Mouse (Mus musculus) gastrocnemius, postnatal 25 days (tissue): ENCODE results near the gene Ephb4. TPM values are rescaled to one million over a fixed set of nuclear protein-coding genes. Genes with fewer than 3 reads are reported as not detected.

Experiments
- DNase-seq: peaks from one replicate; pipeline ENCODE4 v3.0.0; 2022
- long read RNA-seq, 2 experiments: library from polyadenylated mRNA; stranded (forward); transcript quantifications; one replicate each; pipeline ENCODE4 v2.0.0; 2021
- total RNA-seq, 2 experiments: library from RNA; stranded (reverse); gene quantifications; 1 replicate in 1 of 2; 2 replicates in 1 of 2; pipeline ENCODE4 v1.2.3; 2021

Gene Ephb4
- total RNA-seq: 10 to 100 TPM; 13.4 to 15.8 TPM
- long read RNA-seq, experiment 1, full-length matches to known transcripts: 1 of 4 reads
- long read RNA-seq, experiment 1, partial matches to known transcripts: 0 of 4 reads
- long read RNA-seq, experiment 1, other reads (novel, unspliced or antisense): 3 of 4 reads
- long read RNA-seq, experiment 2, full-length matches to known transcripts: 5 of 8 reads
- long read RNA-seq, experiment 2, partial matches to known transcripts: 3 of 8 reads
- long read RNA-seq, experiment 2, other reads (novel, unspliced or antisense): 0 of 8 reads

DNA sequence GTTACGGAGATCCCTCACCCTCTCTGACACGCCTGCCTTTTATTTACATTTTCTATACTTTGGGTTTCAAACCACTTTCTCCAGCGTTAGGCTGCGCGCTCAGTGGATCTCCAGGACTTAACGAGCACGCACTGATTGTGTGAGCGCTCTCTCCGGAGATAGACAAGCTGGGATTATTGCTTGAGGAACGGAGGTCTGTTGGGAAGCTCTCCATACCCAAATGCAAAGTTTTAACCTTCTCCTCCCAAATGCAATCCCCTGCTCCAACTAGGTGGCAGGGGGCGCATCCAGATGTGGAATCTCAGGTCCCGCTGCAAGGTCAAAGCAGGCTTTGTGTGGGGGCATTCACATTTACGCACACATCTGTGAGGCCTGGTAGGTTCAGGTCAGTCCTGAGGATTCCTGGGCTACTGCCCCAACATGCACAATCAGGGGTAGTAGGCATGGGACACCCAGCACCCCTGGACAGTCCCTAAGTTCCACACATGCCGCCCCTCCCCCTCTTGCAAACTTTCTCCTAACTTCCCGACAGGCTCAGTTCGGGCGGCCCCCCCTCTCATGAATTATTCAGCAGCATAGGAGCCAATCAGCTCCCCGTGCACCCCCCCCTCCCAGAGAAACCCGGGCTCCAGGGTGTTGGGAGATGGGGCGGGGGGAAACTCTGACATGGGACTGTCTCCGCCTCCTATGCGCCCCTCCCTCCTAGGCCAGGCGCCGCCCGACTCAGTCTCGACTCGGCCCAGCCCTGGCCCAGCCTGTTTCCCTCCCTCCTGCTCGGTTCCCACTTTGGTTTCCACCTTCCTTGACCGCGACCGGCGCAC, at the start of gene Ephb4:
Gene Ephb4, plus strand, starts transcription at position 726 of the 821 bp plus-strand sequence.
- DNase-seq: peak; percentile 95

DNA sequence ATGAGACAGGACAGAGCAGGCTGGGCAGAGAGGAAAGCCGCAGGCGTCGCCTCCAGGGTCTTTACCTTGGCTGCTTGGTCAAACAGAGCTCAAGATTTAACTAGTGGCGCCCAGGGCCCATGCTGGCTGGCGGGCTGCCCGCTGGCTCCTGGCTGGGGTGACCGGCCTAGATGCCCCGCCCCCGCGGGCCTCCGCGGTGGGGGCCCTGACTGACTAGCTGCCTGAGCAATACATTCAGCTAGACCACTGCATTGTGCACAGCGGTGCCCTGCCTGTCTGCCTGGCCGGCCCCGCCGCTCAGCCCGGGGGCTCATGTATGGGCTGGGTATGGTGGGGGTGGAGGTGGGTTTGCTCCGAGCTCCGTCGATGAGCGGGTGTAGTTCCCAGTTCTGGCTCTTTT, 48.7 kb upstream of the Ephb4 start:
- DNase-seq: no peak

DNA sequence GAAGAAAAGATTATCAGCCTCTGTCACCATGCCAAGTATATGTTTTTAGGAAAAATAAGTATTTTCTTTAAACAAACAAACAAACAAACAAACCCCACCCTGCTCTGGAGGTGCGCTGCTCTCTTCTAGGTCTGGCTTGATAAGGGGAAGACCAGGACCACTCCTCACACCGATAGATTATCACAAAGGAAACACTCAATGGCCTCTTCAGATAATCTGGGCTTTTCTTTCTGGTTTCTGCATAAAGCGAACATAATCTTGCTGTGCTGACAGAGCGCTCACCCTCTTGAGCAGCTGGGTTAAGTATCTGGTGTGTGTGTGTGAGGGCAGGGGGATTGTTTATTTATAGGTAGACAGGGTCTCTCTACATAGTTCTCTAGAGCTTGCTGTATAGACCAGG, 46.3 kb upstream of the Ephb4 start:
- DNase-seq: no peak

DNA sequence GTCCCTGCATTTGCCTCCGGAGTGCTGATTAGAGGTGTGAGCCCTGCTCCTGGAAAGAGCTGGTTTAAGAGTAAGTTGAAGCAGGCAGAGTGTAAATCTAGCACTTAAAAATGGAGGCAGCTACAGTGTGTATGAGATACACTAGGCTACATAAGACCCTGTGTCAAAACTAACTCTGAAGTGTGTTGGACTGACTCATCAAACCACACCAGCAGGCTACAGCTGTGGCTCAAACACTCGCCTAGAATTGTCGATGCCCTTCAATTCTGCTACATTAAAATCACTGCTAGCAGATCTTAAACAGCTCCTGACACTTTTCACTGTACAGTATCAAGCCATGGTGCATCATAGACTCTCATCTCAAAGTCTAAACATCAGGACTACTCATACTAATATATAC, 45.7 kb upstream of the Ephb4 start:
- DNase-seq: no peak

DNA sequence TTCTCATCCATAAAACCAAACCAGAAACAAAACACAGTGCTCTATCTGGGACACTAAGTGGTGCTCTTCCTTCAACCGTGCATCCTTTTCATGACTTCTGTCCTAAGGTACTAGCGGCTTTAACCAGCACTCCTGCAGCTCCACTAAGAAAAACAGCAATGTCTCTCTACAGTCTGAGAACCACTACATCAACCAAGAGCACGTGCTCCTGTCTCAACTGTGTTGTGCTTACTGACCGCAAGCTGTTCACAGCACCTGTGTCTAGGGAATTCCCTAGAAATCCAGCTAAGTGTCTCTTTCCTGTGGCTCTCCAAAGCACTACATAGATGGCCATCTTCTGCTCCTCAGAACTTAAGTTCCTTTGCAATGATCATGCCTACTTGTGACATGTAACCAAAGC, 45.1 kb upstream of the Ephb4 start:
- no peak for DNase-seq

DNA sequence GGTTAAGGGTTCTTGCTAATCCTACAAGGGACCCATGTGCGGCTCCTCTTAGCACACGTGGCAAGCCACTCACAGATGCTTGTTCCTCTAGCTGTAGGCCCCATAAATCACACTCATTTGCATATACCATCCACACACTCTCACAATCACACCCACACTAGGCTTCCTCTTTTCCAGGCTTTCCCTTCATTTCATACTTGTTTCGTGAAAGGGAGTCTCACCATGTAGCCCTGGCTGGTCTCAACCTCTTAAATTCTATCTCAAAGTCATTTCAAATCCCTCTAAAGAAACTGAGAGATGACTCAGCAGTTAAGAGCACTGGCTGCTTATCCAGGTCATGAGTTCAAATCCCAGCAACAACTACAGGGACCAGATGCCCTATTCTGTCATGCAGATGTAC, 44.1 kb upstream of the Ephb4 start:
- no peak for DNase-seq

DNA sequence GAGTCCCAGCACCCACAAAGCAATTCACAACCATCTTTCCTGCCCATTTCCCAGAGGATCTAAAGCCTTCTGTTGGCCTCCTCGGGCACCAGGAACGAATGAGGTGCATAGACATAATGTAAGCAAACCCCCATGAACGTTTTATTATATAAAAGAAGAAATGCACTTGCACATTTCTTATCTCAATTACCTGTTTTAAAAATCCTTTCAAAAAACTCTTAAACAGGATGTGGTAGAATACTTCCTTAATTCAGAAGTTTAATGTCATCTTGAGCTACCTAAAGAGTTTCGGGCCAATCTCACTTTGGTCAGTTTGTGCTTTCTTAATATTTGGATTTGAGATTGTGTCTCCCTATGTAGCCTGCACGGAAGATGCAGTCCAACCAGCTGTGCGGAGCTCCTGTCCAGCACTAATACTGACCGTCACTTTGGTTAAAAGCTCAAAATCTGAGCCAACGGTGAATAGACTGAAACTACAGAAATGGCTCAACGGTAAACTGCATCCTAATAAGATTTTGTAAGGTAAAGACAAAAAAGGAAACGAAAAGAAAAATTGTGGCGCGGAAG, 43.4 kb upstream of the Ephb4 start:
- DNase-seq: no peak

DNA sequence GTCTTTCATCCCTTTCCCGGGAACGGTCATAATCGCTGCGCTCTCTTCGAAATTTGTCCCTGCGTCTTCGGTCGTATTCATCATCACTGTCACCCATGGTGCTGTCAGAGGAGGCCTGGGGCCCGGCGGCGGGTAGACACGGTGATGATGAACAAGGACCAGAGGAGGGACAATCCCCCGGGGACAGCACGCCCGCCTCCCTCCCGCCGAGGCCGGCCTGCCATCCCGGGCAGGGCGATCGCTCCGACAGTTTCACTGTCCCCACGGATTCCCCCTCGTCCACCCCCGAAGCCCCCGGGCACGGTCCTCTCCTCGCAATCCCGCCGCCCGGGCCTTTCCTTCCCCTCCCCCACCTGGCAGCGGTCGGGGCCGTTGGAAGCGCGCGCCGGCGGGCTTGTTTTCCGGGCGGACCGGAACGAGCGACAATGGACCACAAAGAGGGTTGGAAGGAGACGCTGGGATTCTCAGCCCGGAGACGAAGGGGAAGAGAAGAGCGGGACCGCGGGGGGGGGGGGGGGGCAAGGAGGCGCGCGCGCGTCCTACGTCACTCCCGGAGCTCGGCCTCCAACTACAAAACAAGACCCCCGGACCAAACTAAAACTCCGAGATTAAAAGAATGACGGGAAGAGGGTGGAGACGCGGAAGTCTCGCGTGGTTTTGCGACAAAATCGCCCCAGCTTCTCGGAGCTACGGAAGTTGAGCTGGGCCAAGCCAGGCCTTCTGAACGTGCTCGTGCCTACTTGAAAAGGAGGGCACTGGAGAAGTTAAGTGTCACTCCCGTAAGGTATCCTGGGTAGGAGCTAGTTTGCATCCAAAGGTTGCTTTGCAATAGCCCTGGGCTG, 42.6 kb upstream of the Ephb4 start, which contains the start of gene Srrt:
Gene Srrt, minus strand, starts transcription at position 604 of the 842 bp plus-strand sequence.
- peak; percentile 89 for DNase-seq

DNA sequence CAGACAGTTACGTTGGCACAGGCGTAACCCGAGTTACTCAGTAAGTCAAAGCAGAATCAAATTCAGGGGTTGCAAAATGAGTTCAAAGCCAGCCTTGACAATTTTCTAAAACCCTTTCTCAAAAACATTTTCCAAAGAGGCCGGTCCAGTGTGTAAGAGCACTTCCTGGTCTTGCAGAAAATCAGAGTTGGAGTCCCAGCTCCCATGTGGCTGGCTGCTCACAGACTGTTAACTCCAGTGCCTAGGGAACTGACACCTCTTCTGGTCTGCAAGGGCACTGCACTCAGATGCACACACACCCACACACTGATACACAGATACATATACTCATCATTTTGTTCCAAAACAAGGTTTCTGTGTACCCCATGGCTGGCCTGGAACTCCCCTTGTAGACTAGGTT, 41.6 kb upstream of the Ephb4 start:
- no peak for DNase-seq

DNA sequence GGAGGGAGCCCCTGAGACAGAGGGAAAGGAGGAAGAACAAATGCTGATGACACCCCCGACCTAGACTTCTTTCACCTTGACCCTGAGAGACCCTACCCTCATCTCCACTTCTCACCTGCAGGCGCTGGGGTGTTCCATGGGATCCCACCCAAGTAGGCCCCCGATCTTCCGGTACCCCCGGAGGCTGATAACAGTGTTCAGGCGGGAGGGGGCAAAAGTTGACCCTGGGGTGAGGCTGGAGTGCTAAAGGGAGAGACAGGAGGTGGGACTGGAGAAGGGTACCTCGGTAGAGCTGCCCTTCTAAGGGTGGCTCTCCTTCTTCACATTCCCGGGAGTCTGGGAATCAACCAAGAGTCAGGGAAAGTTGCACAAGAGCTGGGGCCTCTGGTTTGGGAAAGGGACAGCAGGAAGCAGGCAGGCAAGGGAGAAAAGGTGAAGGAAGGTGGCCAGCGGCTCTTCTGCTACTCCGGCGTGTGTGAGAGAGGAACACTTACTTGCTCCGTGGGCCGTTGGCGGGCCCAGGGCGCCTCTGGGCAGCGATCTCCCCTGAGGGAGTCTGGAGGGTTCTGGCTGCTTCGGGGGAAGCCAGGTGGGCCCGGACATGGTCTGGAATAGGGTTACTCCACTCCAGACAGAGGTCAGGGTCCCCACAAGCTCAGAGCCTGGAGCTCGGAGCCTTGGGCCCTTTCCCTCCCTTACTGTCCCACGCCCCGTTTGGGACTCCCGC, 36.3 kb upstream of the Ephb4 start:
- DNase-seq: no peak

DNA sequence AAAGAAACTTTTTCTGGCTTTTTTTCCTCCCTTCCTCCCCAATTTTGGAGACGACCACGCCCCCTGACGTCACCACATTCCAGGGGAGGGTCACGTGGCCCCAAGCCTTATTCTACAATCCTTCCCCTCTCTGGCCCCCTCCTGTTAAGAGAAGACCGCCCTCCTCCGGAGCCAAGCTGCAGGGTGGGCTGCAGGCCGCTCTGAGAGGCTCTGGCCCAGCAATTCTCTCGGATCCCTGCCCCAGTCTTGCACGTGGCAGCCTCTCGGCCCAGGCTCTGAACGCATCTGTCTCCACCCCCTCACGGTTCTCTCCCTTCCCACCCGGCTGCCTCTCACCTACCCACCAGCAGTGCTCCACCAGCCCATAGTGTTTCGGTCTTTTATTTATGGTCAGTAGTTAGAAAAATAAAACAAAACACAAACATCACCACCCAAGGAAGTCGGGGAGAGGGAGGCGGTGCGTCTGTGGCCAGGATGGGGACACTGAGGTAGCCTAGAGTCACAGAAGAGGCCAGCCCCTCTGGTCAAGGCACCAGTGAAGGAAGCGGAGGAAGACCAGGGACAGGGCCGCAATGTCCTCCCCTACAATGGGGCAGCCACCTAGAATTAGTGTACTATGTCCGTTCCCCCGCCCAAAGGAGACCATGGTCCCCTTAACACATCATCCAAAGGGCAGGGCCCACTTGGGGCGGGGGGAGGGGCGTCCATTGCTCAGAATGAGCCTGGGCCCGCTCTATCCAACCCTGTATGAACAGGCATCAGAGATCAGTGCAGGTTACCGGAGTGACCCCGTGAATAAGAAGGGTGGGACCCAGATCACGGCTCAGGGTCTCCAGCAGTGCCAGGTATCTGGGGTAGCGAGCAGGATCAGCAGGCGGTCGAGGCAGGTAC, 35.5 kb upstream of the Ephb4 start, which contains the start of gene Trip6:
Gene Trip6, minus strand, starts transcription at position 212 of the 891 bp plus-strand sequence.
- DNase-seq: peak; percentile 84

DNA sequence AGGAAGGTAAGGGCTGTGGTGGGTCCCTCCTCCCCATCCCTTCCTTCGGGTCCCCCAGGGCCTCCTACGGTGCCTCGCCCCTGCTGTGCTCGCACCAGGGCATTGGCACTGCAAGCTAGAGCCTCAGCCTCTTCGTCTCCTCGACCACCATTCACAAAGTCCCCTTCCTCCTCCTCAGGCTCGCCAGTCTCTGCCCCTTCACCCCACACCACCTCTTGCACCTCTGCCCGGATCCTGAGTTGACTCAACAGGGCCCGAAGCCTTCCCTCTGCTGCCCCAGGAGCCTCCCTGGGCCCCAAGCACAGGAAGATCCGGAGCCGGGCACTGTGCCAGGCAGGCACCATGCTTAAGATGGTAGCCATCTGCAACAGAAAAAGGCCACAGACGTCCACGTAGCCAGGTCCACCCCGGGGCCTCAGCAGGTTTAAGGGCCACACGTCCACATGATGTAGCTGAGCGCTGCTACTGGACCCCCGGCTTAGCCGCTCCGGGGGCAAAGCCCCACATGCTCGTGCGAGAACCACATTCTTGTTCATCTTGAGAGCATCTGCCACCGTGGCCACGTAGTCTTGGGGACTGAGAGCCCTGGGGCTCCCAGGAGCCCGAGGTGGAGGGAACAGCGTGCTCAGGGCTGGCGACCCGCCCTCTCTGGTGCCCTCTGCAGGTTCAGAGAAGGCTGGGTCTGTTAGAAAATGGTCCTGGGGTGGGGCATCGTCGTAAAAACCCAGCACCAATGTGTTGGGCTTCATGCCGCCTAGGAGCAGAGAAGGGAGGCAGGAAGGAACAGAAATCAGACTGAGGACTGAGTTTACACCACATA, 34.6 kb upstream of the Ephb4 start:
- DNase-seq: no peak

DNA sequence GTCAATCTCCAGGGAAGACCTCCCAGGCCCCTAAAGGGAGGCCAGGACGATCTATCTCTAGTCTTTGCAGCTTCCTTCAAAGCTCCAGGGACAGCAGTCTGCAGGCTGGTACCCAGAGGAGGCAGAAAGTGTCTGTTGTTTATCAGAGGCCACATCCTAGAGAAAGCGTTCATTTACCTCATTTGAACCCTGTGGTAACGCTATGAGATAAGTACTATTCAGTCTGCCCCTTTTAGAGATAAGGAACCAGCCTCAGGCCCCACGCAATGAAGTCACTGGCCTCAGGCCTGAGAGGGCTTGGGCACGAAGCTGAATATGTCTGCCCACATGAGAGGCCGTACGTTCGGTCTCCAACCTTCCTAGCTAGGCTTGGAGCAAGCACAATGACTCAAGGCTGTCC, 32.5 kb upstream of the Ephb4 start:
- no peak for DNase-seq

DNA sequence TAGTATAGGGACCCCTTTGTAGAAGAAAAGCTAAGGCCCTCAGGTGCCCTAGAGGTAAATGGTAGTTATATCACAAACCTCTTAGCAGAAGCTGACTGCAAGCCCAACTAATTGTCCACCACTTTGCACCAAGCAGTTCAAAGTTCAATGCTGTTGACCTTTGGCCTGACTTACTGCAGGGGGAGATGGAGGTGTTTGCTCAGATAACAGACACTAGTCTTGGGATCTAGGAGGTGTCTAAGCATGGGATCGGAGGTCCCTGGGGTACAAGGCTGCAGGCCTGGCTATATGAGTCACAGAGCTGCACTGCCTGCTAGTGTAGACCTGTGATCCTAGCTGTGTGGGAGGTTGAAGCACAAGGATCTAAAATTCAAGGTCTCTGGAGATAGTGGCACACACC, 31.3 kb upstream of the Ephb4 start:
- no peak for DNase-seq

DNA sequence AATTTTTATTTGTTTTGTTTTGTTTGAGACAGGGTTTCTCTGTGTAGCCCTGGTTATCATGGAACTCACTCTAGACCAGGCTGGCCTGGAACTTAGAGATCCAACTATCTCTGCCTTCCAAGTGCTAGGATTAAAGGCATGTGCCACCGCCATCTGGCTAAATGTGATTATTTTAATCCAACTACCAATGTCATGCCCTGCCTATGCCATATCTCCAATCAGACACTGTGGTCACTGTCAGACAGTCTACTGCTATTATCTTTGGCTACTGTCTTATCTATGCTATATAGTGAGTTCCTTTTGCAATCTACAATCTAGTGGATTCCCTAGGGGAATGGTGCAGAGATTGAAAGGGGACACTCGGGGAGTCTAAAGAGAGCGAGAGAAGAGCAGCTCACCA, 28.9 kb upstream of the Ephb4 start:
- DNase-seq: no peak

DNA sequence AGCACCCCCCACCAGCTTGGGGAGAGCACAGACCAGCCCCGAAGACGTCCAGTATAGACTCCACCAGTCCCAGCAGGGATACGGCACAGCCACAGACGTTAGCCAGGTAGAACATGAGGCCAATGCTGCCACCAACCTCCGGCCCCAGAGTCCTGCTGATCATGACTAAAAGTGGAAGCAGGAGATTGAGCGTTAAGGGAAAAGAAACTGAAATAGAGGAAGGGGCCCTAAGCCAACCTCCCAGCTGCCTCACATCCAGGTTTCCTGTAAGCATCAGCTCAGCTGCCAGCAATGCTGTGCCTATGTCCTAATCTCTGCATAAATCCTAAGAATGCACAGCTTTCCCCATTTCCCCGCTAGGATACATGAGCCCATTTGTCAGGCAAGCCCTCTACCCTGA, 19.0 kb upstream of the Ephb4 start:
- DNase-seq: no peak

DNA sequence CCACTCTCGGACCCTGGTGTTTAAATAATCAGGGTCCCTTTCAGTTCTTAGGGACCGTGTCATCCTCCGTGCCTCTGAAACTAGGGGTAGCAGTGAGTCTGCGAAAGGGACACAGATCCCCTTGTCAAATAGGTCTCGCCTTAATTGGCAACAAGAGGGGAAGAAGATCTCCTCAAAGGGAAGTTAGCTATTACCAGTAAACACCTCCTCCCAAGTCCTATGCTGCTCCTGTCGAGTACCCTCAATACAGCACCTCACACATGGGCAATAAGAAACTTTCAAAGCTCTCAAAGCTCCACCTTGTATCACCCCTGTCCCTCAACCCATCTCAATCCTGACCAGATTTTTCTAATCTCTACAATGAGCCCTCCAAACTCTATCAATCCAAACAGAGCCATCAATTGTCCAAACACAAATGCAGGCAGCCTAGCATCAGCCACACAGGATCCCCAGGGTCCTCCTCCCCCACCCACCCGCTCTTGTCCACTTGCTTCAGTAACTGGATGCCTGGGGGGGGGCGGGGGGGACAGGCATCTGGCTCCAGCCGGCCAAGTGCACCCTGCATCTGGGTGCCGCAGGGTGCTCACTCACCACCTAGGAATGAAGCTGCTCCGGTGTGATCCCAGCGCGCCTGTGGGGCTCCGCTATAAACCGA, 16.9 kb upstream of the Ephb4 start:
- no peak for DNase-seq

DNA sequence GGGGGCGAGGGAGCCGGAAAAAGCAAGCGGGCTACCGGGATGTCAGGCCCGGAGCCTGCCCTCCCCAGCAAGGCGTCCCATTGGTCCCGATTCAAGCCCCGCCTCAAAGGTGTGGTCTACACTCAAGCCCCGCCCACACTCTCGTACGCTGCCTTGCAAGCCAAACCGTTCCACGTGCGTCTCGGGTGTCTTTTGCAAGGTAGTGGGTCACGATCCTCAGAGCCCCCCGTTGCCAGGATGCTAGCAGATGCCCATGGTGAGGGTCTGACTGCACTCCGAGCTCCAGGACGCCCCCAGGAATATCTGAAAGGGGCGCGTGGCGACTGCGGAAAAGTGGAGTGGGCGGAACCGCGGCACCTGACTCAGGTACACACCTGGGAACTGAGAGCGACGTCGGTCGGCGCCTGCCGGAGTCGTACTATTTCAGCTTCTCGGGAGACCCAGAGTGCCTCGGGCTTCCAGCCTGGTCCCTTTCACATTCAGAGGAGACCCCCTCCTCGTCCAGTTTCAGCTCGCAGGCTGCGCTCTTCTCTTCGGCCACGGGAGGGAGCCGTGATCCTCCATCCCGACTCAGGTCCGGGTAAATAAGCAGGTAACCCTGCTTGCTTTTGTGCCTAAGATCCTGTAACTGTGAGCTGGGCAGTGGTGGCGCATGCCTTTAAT, 16.3 kb upstream of the Ephb4 start, which contains the start of gene Slc12a9:
Gene Slc12a9, minus strand, starts transcription at position 86 of the 663 bp plus-strand sequence.
- peak; percentile 89 for DNase-seq
